Mouse (Mus musculus): ENCODE measurements around the gene Cntn5. TPM values are rescaled to one million over a fixed set of nuclear protein-coding genes. Genes with fewer than 3 reads are reported as not detected.

The Cntn5 gene
- total and polyA plus RNA-seq, 2 experiments from 2014 or later: 17.6 TPM

GRCm38 (mm10) chr9:9860631-9861030 is 1043.9 kb downstream of the Cntn5 start:
- ATAC-seq: no peak
- Histone ChIP-seq H3K27ac (no peak overlapping the region), H3K4me3 (ENCODE audit: low read length) (no peak overlapping the region), H3K36me3 (ENCODE audit: insufficient read depth, low read length) (no peaks in the 10 kb centered on the region), H3K4me2 (ENCODE audit: low read depth, low read length) (no peak overlapping the region), H3K9ac (replicated peaks; ENCODE audit: low read length) (no peak overlapping the region), H3K27me3 (ENCODE audit: insufficient read depth, low read length) (no peaks in the 10 kb centered on the region), H3K4me1 (ENCODE audit: insufficient read depth, low read length) (no peaks in the 10 kb centered on the region), H3K9me3 (ENCODE audit: low read length) (no peaks in the 10 kb centered on the region)
- no peak for DNase-seq (ENCODE audit: low spot score)
- WGBS: 56% methylated on average over 3 of the region's 3 CpGs
- no peak for TF ChIP-seq CTCF (IDR thresholded peaks at IDR 0.05; ENCODE audit: low read depth)

DNA sequence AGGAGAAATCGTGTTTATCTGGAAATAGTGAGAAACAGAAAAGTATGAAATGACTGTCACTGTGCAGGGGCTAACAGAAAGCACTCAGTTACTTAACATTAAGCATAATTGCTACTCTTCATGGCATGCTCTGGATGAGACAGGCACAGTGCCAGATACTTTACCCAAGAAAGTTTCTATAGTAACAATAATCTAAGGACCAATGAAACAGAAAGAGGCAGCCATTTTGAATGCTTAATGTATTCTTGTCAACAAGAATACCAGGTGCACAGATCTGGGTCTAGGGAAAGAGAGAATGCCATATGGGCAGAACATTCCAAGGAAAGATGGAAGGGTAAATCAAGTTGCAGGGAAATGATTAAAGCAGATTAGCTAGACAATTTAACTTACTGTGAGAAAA is 1045.3 kb downstream of the Cntn5 start:
- ATAC-seq: no peak

DNA sequence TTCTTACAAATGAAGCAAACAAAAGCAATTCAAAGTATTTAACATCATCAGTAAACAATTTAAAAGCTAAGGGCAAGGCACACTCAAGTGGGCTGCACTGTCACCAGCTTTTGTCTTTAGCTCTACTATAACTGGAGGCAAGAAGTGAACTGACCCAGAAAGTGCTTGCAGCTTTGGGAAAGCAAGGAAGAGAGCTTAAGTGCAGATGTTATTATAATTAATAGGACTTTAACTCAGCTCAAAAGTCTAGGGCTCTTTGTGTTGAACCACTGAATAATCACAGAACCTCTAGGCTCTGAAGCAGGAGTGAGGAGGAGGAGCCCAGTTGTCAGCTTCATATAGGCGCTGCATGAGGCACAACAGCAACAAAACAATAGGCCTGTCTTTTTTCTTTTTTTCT is 1049.8 kb downstream of the Cntn5 start:
- no peak overlapping the region for H3K9ac ChIP-seq (replicated peaks; ENCODE audit: low read length)
- no peak overlapping the region for H3K4me3 ChIP-seq (ENCODE audit: low read length)
- DNase-seq (ENCODE audit: low spot score): no peak
- H3K36me3 ChIP-seq (ENCODE audit: insufficient read depth, low read length): no peaks in the 10 kb centered on the region
- TF ChIP-seq CTCF (IDR thresholded peaks at IDR 0.05; ENCODE audit: low read depth): no peak
- ATAC-seq: no peak
- no peak overlapping the region for H3K4me2 ChIP-seq (ENCODE audit: low read depth, low read length)
- no peaks in the 10 kb centered on the region for H3K9me3 ChIP-seq (ENCODE audit: low read length)
- no peak overlapping the region for H3K27ac ChIP-seq
- 38% methylated on average over 1 of the region's 1 CpGs for WGBS
- H3K27me3 ChIP-seq (ENCODE audit: insufficient read depth, low read length): no peaks in the 10 kb centered on the region
- no peaks in the 10 kb centered on the region for H3K4me1 ChIP-seq (ENCODE audit: insufficient read depth, low read length)

More for the DNA sequence above, 1045.3 kb downstream of the Cntn5 start:
- no peak for TF ChIP-seq CTCF (IDR thresholded peaks at IDR 0.05; ENCODE audit: low read depth)
- Histone ChIP-seq H3K9me3 (ENCODE audit: low read length) (no peaks in the 10 kb centered on the region), H3K27me3 (ENCODE audit: insufficient read depth, low read length) (no peaks in the 10 kb centered on the region), H3K4me2 (ENCODE audit: low read depth, low read length) (no peak overlapping the region), H3K36me3 (ENCODE audit: insufficient read depth, low read length) (no peaks in the 10 kb centered on the region), H3K4me3 (ENCODE audit: low read length) (no peak overlapping the region), H3K9ac (replicated peaks; ENCODE audit: low read length) (no peak overlapping the region), H3K4me1 (ENCODE audit: insufficient read depth, low read length) (no peaks in the 10 kb centered on the region), H3K27ac (no peak overlapping the region)
- no peak for DNase-seq (ENCODE audit: low spot score)
- WGBS: 53% methylated on average over 1 of the region's 1 CpGs

- Histone ChIP-seq H3K27ac (no peak overlapping the region), H3K4me2 (ENCODE audit: low read depth, low read length) (no peak overlapping the region), H3K9me3 (ENCODE audit: low read length) (no peaks in the 10 kb centered on the region), H3K36me3 (ENCODE audit: insufficient read depth, low read length) (no peaks in the 10 kb centered on the region), H3K4me1 (ENCODE audit: insufficient read depth, low read length) (no peaks in the 10 kb centered on the region), H3K9ac (replicated peaks; ENCODE audit: low read length) (no peak overlapping the region), H3K27me3 (ENCODE audit: insufficient read depth, low read length) (no peaks in the 10 kb centered on the region), H3K4me3 (ENCODE audit: low read length) (no peak overlapping the region)
- WGBS: 79% methylated on average over 2 of the region's 2 CpGs
- no peak for TF ChIP-seq CTCF (IDR thresholded peaks at IDR 0.05; ENCODE audit: low read depth)
- ATAC-seq (no peak), DNase-seq (ENCODE audit: low spot score) (no peak)
These were observed 1074.3 kb downstream of the Cntn5 start for GRCm38 (mm10) chr9:9830231-9830630.

- no peak overlapping the region for H3K4me3 ChIP-seq (ENCODE audit: low read length)
These were observed 1084.6 kb downstream of the Cntn5 start for GRCm38 (mm10) chr9:9819963-9820362.

DNA sequence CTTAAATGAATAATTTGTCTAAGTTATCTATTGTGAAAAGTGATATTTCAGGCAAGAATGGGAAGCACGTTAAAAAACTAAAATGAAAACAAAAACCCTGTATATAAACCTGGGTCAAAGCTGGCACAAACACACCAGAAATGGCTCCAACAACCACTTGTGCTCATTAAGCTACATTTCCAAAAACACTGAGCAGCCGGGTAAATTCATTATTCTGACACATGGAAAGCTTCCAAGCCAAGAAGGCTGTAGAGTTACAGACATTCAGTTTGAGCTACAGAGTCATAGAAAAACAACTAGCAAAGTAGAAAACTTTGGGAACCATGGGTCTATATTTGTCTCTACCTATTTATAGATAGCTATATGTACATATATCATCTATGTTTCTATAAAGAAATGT is 1087.1 kb downstream of the Cntn5 start:
- DNase-seq (ENCODE audit: low spot score) (peak; percentile 31), ATAC-seq (no peak)
- no peak overlapping the region for H3K9ac ChIP-seq (replicated peaks; ENCODE audit: low read length)
- no peak overlapping the region for H3K27ac ChIP-seq
- no peaks in the 10 kb centered on the region for H3K9me3 ChIP-seq (ENCODE audit: low read length)
- H3K27me3 ChIP-seq (ENCODE audit: insufficient read depth, low read length): no peaks in the 10 kb centered on the region
- H3K4me3 ChIP-seq (ENCODE audit: low read length): no peak overlapping the region
- WGBS: 47% methylated on average over 2 of the region's 2 CpGs
- H3K4me2 ChIP-seq (ENCODE audit: low read depth, low read length): no peak overlapping the region
- no peak for TF ChIP-seq CTCF (IDR thresholded peaks at IDR 0.05; ENCODE audit: low read depth)
- H3K4me1 ChIP-seq (ENCODE audit: insufficient read depth, low read length): no peaks in the 10 kb centered on the region
- H3K36me3 ChIP-seq (ENCODE audit: insufficient read depth, low read length): no peaks in the 10 kb centered on the region

More at GRCm38 (mm10) chr9:9819963-9820362, 1084.6 kb downstream of the Cntn5 start:
- Histone ChIP-seq H3K4me1 (ENCODE audit: insufficient read depth, low read length) (no peaks in the 10 kb centered on the region), H3K36me3 (ENCODE audit: insufficient read depth, low read length) (no peaks in the 10 kb centered on the region), H3K27me3 (ENCODE audit: insufficient read depth, low read length) (no peaks in the 10 kb centered on the region), H3K4me2 (ENCODE audit: low read depth, low read length) (no peak overlapping the region), H3K9me3 (ENCODE audit: low read length) (no peaks in the 10 kb centered on the region), H3K27ac (no peak overlapping the region), H3K9ac (replicated peaks; ENCODE audit: low read length) (no peak overlapping the region)
- no peak for TF ChIP-seq CTCF (IDR thresholded peaks at IDR 0.05; ENCODE audit: low read depth)
- no peak for DNase-seq (ENCODE audit: low spot score)
- WGBS: 84% methylated on average over 1 of the region's 1 CpGs
- no peak for ATAC-seq

- Histone ChIP-seq H3K27ac (no peak overlapping the region), H3K27me3 (ENCODE audit: insufficient read depth, low read length) (no peaks in the 10 kb centered on the region), H3K4me1 (ENCODE audit: insufficient read depth, low read length) (no peaks in the 10 kb centered on the region), H3K4me2 (ENCODE audit: low read depth, low read length) (no peak overlapping the region), H3K9me3 (ENCODE audit: low read length) (no peaks in the 10 kb centered on the region), H3K36me3 (ENCODE audit: insufficient read depth, low read length) (no peaks in the 10 kb centered on the region), H3K9ac (replicated peaks; ENCODE audit: low read length) (no peak overlapping the region), H3K4me3 (ENCODE audit: low read length) (no peak overlapping the region)
- 81% methylated on average over 2 of the region's 2 CpGs for WGBS
- ATAC-seq: no peak
- no peak for DNase-seq (ENCODE audit: low spot score)
- TF ChIP-seq CTCF (IDR thresholded peaks at IDR 0.05; ENCODE audit: low read depth): peak; percentile 36; the same call in 1 of the 2 replicates
These were observed 1105.0 kb downstream of the Cntn5 start for GRCm38 (mm10) chr9:9799546-9799945.
